Mouse (Mus musculus) megakaryocyte, embryonic 14.5 days (primary cell): ENCODE measurements around the gene Sort1. TPM values are rescaled to one million over a fixed set of nuclear protein-coding genes. Genes with fewer than 3 reads are reported as not detected.

Experiments
- H3K27me3 ChIP-seq: replicated peaks from 2 replicates; pipeline ENCODE3; 2012; ENCODE audit warnings: inconsistent platforms
- H3K36me3 ChIP-seq: replicated peaks from 2 replicates; pipeline ENCODE3; 2012; ENCODE audit warnings: low read length, inconsistent platforms, mixed read lengths
- H3K4me1 ChIP-seq: 2 replicates; pipeline ENCODE4 v1.6.1; 2012; ENCODE audit warnings: inconsistent platforms
- H3K4me3 ChIP-seq: replicated peaks from 2 replicates; pipeline ENCODE3; 2012; ENCODE audit warnings: moderate library complexity, mild to moderate bottlenecking, inconsistent platforms
- H3K9me3 ChIP-seq: 2 replicates; pipeline ENCODE4 v1.6.1; 2012; ENCODE audit warnings: inconsistent platforms
- FLI1 ChIP-seq: IDR thresholded peaks from 2 replicates; pipeline ENCODE4 v1.6.1; 2012; ENCODE audit warnings: low read length, inconsistent platforms, mixed read lengths
- GATA1 ChIP-seq: IDR thresholded peaks from 3 replicates; pipeline ENCODE4 v1.6.1; 2012; ENCODE audit warnings: mixed read lengths, low read length, inconsistent platforms, borderline replicate concordance
- polyA plus RNA-seq: library from polyadenylated mRNA; stranded (reverse); fragments of >175 nt; gene quantifications from 2 replicates; pipeline ENCODE4 v1.2.3, GENCODE M21; 2012; ENCODE audit warnings: low replicate concordance; ENCODE audit not compliant: insufficient read depth

Gene Sort1
- polyA plus RNA-seq, 1 experiment, result 11.0 TPM

DNA sequence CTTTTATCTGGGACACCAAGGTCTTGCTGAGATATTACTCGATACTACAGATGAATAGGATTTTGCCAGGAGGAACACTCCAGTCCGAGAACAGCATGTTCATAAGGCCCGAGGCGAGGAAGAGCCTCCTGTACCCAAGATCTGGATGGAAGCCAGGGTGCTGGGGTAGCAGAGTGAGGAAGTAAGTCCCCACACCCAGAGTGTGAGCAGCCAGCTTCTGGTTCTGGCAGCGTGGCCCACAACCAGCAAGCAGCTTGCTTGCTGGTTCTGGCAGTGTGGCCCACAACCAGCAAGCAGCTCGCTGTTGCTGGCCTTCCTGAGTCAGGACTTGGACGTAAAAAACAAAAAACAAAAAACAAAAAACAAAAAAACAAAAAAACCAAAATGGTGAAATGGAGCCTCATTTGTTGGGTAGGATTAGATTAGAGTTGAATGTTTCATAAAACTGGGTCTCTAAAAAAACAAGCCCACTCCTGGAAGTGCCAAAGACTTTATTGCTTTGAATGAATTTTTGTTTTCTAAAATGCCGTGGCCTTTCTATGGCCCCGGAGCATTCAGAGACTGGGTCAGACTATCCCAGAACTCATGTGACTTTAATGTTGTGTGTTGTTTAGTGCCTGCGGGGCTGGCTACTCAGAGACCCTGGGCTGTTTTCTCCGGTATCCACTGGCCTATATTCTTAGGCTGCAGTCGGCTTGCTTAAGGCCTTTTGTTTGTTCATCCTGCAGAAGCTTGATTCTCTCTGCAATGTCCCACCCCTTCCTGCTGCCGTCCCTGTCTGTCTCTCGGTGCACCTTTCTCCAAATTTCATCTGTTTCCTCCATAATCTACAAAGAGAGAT, 11.7 kb downstream of the Sort1 start:
- Histone ChIP-seq H3K4me3 (peak overlapping the region; percentile 90), H3K9me3 (no peaks in the 10 kb centered on the region), H3K4me1 (peaks cover 88% of the 10 kb centered on the region), H3K27me3 (no peaks in the 10 kb centered on the region), H3K36me3 (peaks cover 12% of the 10 kb centered on the region)
- no peak for TF ChIP-seq FLI1
- no peak for TF ChIP-seq GATA1

DNA sequence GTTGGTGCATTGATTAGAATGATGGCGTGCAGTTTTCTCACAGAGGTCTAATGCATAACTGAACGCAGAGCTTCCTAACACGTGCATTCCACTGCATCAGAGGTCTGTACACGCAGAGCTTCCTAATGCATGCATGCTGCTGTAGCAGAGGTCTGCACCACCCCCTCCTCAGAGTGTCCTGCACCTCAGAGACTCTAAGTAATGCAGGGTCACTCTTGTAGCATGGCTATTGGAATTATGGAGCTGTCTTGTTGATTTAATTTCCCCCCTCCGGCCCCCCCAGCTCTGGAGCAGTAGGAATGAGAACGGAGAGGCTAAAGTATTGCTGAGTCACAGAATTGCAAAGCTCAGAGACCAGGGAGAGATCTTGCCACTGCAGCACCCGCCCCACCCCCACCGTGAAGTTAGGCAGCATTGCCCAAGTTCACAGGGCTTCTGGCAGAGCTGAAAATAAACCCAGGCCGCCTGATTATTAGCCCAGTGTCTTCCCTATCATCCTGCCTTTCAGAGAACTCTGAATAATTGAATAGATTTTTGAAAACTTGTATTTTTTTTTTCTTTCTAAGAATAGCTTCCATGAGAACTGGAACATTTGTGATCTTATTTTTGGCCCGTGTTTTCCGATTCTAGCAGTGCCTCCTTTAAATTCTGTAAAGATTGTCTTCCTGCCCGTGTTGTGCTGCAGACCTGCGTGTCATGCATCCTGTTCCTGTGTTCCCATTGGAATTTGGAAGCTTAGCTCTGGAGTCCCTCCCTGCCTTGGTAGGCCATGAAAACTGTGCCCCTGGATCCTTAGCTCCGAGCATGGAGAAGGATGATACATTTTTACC, 12.6 kb downstream of the Sort1 start:
- Histone ChIP-seq H3K4me3 (peak overlapping the region; percentile 90), H3K4me1 (peaks cover 83% of the 10 kb centered on the region), H3K9me3 (no peaks in the 10 kb centered on the region), H3K36me3 (peaks cover 9% of the 10 kb centered on the region), H3K27me3 (no peaks in the 10 kb centered on the region)
- no peak for TF ChIP-seq GATA1
- TF ChIP-seq FLI1, result no peak

DNA sequence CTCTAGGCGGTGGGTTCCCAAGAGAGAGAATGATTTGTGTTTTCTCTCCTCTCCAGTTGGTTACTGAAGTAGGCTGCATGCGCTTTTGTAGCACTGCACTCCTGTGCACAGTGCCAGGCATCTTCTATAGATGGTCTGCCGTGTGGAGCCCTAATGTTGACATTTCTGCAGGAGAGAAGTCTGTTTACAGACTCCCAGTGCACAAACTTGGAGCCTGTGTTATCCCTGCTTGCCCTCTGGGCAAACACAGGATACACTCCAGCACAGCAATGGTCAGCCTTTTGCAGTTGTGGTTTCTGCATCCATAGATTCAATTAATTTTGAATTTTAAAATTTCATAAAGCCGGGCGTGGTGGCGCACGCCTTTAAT, 13.2 kb downstream of the Sort1 start:
- Histone ChIP-seq H3K4me1 (peaks cover 84% of the 10 kb centered on the region), H3K9me3 (no peaks in the 10 kb centered on the region), H3K4me3 (peak overlapping the region; percentile 83), H3K27me3 (no peaks in the 10 kb centered on the region), H3K36me3 (peaks cover 13% of the 10 kb centered on the region)
- TF ChIP-seq FLI1 (no peak), GATA1 (no peak)

DNA sequence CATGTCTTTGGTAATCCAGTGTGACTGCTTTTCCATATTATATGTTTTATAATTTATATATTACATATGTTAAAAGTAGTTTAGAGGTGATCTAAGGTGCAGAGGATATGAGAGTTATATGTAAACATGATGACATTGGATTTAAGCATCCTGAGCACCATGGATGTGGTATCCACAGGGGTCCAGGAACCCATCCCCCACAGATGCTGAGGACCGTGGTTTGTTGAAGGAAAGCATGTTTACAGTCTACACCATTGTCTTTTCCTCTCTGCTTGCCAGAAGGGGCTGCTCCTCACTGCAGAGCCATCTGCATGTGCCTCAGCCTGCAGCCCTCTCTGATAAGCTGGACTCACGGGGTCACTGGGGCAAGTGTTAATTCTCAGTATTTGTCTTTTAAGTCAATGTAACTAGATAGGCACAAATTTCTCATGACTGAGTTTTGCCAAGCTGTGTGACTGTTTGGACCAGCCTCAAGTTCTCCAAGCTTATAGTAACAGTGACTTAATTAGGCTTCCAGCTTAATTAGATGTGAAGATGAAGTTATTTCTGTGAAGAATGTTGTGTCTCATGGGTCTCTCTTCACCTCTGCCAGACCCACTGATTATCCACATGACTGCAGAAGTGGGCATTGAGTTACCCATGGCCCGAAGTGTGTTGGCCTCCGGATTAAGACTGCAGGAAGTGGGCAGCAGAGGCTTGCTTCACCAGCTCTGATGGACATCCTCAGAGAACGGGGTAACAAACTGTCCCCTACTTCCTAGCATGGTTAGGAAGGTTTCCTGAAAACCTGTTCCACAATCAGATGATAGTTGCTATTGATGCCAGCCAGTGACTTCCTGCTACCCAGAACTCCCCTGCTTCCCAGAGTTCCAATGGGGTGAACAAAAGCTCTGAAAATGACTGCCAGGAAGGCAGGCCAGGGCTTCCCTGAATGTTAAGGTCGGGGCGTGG, 14.0 kb downstream of the Sort1 start:
- Histone ChIP-seq H3K9me3 (no peaks in the 10 kb centered on the region), H3K4me1 (peaks cover 83% of the 10 kb centered on the region), H3K36me3 (peaks cover 14% of the 10 kb centered on the region), H3K4me3 (peak overlapping the region; percentile 83), H3K27me3 (no peaks in the 10 kb centered on the region)
- no peak for TF ChIP-seq FLI1

DNA sequence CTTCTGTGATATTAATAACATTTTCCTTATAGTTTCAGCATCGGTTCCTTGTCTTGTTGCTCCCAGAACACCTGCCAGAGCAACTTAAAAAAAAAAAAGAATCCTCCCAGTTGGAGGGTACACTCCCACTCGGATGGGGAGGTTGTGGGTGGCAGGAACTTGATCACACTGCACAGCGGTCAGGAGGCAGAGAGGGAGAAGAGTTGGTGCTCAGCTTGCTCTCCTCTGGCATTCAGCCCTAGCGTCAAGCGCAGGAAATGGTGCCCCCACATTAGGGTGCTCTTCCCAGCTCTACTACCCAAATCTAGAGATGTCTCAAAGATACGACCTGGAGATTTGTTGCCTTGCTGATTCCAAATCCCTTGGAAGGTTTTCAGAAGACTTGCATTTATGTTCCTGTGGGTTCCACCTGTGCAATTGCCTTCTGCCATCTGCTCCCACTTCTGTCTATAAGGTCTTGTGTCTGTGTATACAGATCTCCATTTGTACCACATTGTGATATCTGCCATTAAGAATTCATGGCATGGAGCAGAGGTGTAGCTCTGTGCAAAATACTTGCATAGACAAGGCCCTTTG, 16.7 kb downstream of the Sort1 start:
- Histone ChIP-seq H3K4me3 (peak overlapping the region; percentile 53), H3K4me1 (peaks cover 81% of the 10 kb centered on the region), H3K9me3 (no peaks in the 10 kb centered on the region), H3K27me3 (no peaks in the 10 kb centered on the region), H3K36me3 (peaks cover 18% of the 10 kb centered on the region)
- TF ChIP-seq FLI1, result no peak
- TF ChIP-seq GATA1, result no peak

DNA sequence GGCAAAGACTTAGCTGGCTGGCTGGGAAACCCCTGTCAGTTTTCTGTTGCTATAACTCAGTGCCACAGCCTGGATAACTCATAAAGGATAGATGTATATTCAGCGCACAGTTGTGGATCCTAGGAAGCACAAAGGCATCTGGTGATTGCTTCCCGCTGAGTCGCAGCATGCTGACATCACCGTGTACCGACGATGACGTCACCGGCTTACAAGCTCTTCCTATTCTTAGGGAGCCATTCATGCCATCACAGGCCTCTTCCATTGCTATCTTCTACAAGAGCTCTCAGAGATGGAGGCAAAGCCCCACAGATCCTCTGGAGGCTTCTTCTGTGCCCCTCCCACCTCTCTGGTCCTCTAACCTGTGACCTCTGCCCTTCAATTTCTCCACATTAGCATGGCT, 19.8 kb downstream of the Sort1 start:
- no peaks in the 10 kb centered on the region for H3K9me3 ChIP-seq
- H3K27me3 ChIP-seq, result no peaks in the 10 kb centered on the region
- peaks cover 80% of the 10 kb centered on the region for H3K4me1 ChIP-seq
- H3K36me3 ChIP-seq, result peaks cover 26% of the 10 kb centered on the region
- no peak overlapping the region for H3K4me3 ChIP-seq
- TF ChIP-seq GATA1, result no peak

DNA sequence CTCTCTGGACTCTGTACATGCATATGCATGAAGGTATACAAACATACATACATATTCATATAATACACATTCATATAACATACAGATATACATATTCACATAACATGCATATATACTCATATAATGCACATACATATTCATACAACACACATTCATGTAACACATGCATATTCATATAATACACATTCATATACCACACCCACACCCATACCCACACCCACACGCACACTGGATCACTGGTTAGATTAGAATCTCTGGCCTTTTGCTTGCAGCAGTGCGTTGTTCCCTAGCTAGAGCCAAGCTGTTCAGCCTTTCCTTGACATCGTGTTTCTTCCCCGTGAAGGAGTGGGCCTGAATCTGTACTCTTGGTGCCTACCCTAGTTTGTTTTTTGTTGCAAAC, 20.9 kb downstream of the Sort1 start:
- no peaks in the 10 kb centered on the region for H3K9me3 ChIP-seq
- peaks cover 75% of the 10 kb centered on the region for H3K4me1 ChIP-seq
- H3K4me3 ChIP-seq, result no peak overlapping the region
- H3K27me3 ChIP-seq, result no peaks in the 10 kb centered on the region
- peaks cover 36% of the 10 kb centered on the region for H3K36me3 ChIP-seq
- no peak for TF ChIP-seq GATA1
- no peak for TF ChIP-seq FLI1

DNA sequence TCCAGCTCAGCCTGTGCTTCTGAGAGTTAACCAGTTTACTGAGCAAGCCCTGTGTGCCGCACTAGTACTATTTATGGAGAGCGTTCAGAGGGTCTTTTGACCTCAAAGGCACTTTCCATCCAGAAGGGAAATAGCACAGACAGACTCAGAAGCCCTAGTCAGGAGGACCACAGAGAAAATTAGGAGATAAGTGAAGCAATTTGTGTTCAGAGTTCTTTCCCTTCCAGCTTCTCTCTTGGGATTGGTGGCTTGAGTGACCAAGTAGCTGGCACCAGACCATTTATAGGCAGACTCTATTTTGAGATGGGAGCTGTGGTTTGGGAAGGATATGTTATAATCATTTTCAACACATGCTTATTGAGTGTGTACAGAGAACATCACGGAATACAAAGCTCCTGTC, 22.5 kb downstream of the Sort1 start:
- peaks cover 70% of the 10 kb centered on the region for H3K4me1 ChIP-seq
- H3K4me3 ChIP-seq, result peak overlapping the region; percentile 64
- H3K9me3 ChIP-seq, result no peaks in the 10 kb centered on the region
- H3K36me3 ChIP-seq, result peaks cover 46% of the 10 kb centered on the region
- H3K27me3 ChIP-seq, result no peaks in the 10 kb centered on the region
- TF ChIP-seq FLI1 (no peak), GATA1 (no peak)

DNA sequence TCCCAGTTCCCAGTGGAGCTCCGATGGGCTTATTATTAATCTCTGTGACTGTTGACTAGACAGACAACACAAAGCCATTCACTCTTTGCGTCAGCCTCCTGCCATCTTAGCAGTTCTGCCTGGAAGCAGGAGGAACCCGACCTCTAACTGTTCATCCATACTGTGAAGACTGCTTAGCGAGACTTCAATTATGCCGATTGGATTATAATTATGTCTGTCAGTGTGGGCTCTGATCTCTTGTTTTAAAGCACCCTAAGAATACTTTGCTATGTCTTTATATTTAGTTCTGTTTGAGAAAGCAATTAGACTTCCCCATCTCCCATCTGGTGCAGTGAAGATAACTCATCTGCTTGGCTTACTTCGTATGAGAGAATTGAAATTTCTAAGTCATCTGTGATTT, 23.6 kb downstream of the Sort1 start:
- peaks cover 67% of the 10 kb centered on the region for H3K4me1 ChIP-seq
- no peak overlapping the region for H3K4me3 ChIP-seq
- TF ChIP-seq FLI1, result no peak
- TF ChIP-seq GATA1, result no peak
- no peaks in the 10 kb centered on the region for H3K9me3 ChIP-seq
- H3K27me3 ChIP-seq, result no peaks in the 10 kb centered on the region
- peaks cover 49% of the 10 kb centered on the region for H3K36me3 ChIP-seq
